Mouse (Mus musculus) stomach, postnatal 0 days (tissue): ENCODE results near the gene Rdh16f2. TPM values are rescaled to one million over a fixed set of nuclear protein-coding genes. Genes with fewer than 3 reads are reported as not detected.
"Not testable (repeated sequence)": the region's sequence is repeated elsewhere in the genome, so short reads cannot be mapped to it uniquely, and the experiment has no call there.

Source experiments
- ATAC-seq: fragments of 200-750 bp; cut with Nextera tagmentation; 2 replicates; pipeline ENCODE4 v1.8.0; 2017; ENCODE audit not compliant: low FRiP score, low TSS enrichment
- DNase-seq: peaks from one replicate; pipeline ENCODE4 v3.0.0-alpha.2; 2016; ENCODE audit warnings: low spot score
- H3K27ac ChIP-seq: fragments of 300-500 bp; sonication (generic); replicated peaks from 2 replicates; pipeline ENCODE4 v1.5.1; 2014; ENCODE audit warnings: mild to moderate bottlenecking, control low read depth
- H3K27me3 ChIP-seq: fragments of 300-500 bp; sonication (generic); 2 replicates; pipeline ENCODE4 v1.6.1; 2014; ENCODE audit warnings: low read length; ENCODE audit not compliant: control insufficient read depth, insufficient read depth
- H3K36me3 ChIP-seq: fragments of 300-500 bp; sonication (generic); 2 replicates; pipeline ENCODE4 v1.6.1; 2014; ENCODE audit warnings: low read length, mixed read lengths; ENCODE audit not compliant: control insufficient read depth, insufficient read depth
- H3K4me1 ChIP-seq: fragments of 300-500 bp; sonication (generic); replicated peaks from 2 replicates; pipeline ENCODE4 v1.6.1; 2014; ENCODE audit warnings: antibody characterized with exemption; ENCODE audit not compliant: control insufficient read depth, insufficient read depth
- H3K4me2 ChIP-seq: fragments of 300-500 bp; sonication (generic); replicated peaks from 2 replicates; pipeline ENCODE4 v1.6.1; 2014; ENCODE audit warnings: low read depth, mild to moderate bottlenecking, control low read depth, moderate library complexity
- H3K4me3 ChIP-seq: fragments of 300-500 bp; sonication (generic); 2 replicates; pipeline ENCODE4 v1.5.1; 2014; ENCODE audit warnings: low read depth, low read length, control low read depth
- H3K9ac ChIP-seq: fragments of 300-500 bp; sonication (generic); 2 replicates; pipeline ENCODE4 v1.6.1; 2014; ENCODE audit warnings: mild to moderate bottlenecking, low read length, control low read depth, mixed read lengths
- H3K9me3 ChIP-seq: fragments of 300-500 bp; sonication (generic); 2 replicates; pipeline ENCODE4 v1.6.1; 2016; ENCODE audit warnings: low read length; ENCODE audit not compliant: control insufficient read depth
- CTCF ChIP-seq: IDR thresholded peaks from 2 replicates; pipeline ENCODE4 v1.5.1; 2016; ENCODE audit warnings: antibody characterized with exemption, low read depth, mild to moderate bottlenecking, moderate library complexity
- EP300 ChIP-seq: optimal IDR thresholded peaks from 2 replicates; pipeline ENCODE3; 2016; ENCODE audit warnings: antibody characterized with exemption
- WGBS: fragments of 180-500 bp; shearing (Covaris S2); extraction: QIAGEN DNeasy Blood & Tissue Kit; methylation state at CpG from one replicate; pipeline ENCODE4 v1.1.7; 2014; 5-methylcytosine and 5-hydroxymethylcytosine counted together
- polyA plus RNA-seq: library from polyadenylated mRNA; unstranded; fragments of >200 nt; fragmentation: Nextera tagmentation; extraction: Ambion mirVana; gene quantifications from 2 replicates; pipeline ENCODE4 v1.2.1, GENCODE M21; 2015

Rdh16f2 gene
- polyA plus RNA-seq, 1 experiment from 2014 or later: not detected

GRCm38 (mm10) chr10:127904718-127905446, 38.6 kb downstream of the Rdh16f2 start:
- WGBS: 38% methylated on average over 7 of the region's 7 CpGs
- peak; percentile 89 for ATAC-seq
- peak; percentile 75 for DNase-seq

GRCm38 (mm10) chr10:127906138-127906537, 39.9 kb downstream of the Rdh16f2 start:
- Histone ChIP-seq H3K4me1 (no peaks in the 10 kb centered on the region), H3K9me3 (no peaks in the 10 kb centered on the region), H3K4me3 (no peak overlapping the region), H3K36me3 (no peaks in the 10 kb centered on the region), H3K9ac (no peak overlapping the region), H3K27me3 (no peaks in the 10 kb centered on the region), H3K27ac (no peak overlapping the region), H3K4me2 (no peak overlapping the region)
- DNase-seq (no peak), ATAC-seq (no peak)
- TF ChIP-seq CTCF (no peak), EP300 (no peak)
- WGBS: 78% methylated on average over 2 of the region's 2 CpGs

More at GRCm38 (mm10) chr10:127904718-127905446, 38.6 kb downstream of the Rdh16f2 start:
- Histone ChIP-seq H3K9me3 (no peaks in the 10 kb centered on the region), H3K9ac (no peak overlapping the region), H3K36me3 (no peaks in the 10 kb centered on the region), H3K4me1 (no peaks in the 10 kb centered on the region), H3K4me3 (no peak overlapping the region), H3K27me3 (no peaks in the 10 kb centered on the region), H3K27ac (peak overlapping the region; percentile 78), H3K4me2 (no peak overlapping the region)
- TF ChIP-seq EP300 (no peak), CTCF (no peak)

- TF ChIP-seq EP300: no peak
- no peak for TF ChIP-seq CTCF
- Histone ChIP-seq H3K27ac (no peak overlapping the region), H3K27me3 (no peaks in the 10 kb centered on the region), H3K4me2 (no peak overlapping the region), H3K36me3 (no peaks in the 10 kb centered on the region), H3K9me3 (no peaks in the 10 kb centered on the region), H3K9ac (no peak overlapping the region), H3K4me1 (no peaks in the 10 kb centered on the region), H3K4me3 (no peak overlapping the region)
- DNase-seq (no peak), ATAC-seq (no peak)
Observed at GRCm38 (mm10) chr10:127907386-127907951, 41.2 kb downstream of the Rdh16f2 start.

GRCm38 (mm10) chr10:127915578-127915977, 49.3 kb downstream of the Rdh16f2 start:
- Histone ChIP-seq H3K36me3 (no peaks in the 10 kb centered on the region), H3K27me3 (no peaks in the 10 kb centered on the region), H3K9ac (no peak overlapping the region), H3K9me3 (no peaks in the 10 kb centered on the region), H3K4me2 (no peak overlapping the region), H3K4me3 (no peak overlapping the region), H3K27ac (no peak overlapping the region), H3K4me1 (no peaks in the 10 kb centered on the region)
- ATAC-seq: no peak
- no peak for DNase-seq
- TF ChIP-seq CTCF (no peak), EP300 (no peak)
- WGBS: 97% methylated on average over 1 of the region's 1 CpGs

- not testable (repeated sequence) for DNase-seq, ATAC-seq, H3K4me3 ChIP-seq, H3K9me3 ChIP-seq, H3K27me3 ChIP-seq, H3K9ac ChIP-seq, H3K36me3 ChIP-seq, H3K4me2 ChIP-seq, H3K4me1 ChIP-seq, H3K27ac ChIP-seq
- 82% methylated on average over 3 of the region's 3 CpGs for WGBS
Observed at GRCm38 (mm10) chr10:127917183-127917582, 50.9 kb downstream of the Rdh16f2 start.

- ATAC-seq (no peak), DNase-seq (no peak)
- Histone ChIP-seq H3K27ac (no peak overlapping the region), H3K36me3 (no peaks in the 10 kb centered on the region), H3K27me3 (no peaks in the 10 kb centered on the region), H3K9me3 (no peaks in the 10 kb centered on the region), H3K4me2 (no peak overlapping the region), H3K4me1 (no peaks in the 10 kb centered on the region), H3K4me3 (no peak overlapping the region), H3K9ac (no peak overlapping the region)
- no peak for TF ChIP-seq CTCF
- TF ChIP-seq EP300: no peak
- 93% methylated on average over 5 of the region's 5 CpGs for WGBS
Observed at GRCm38 (mm10) chr10:127917651-127918050, 51.4 kb downstream of the Rdh16f2 start.
